Mouse (Mus musculus) heart, adult 10 weeks (tissue): ENCODE results near the gene Tgm5. TPM values are rescaled to one million over a fixed set of nuclear protein-coding genes. Genes with fewer than 3 reads are reported as not detected.

Source experiments
- polyA plus RNA-seq: library from polyadenylated mRNA; stranded (reverse); fragments of 350-450 nt; fragmentation: Illumina TruSeq; extraction: RNeasy Lipid Tissue Mini Kit (QIAGEN cat#74804); gene quantifications from one replicate; pipeline ENCODE4 v1.2.3, GENCODE M21; 2014; ENCODE audit warnings: low read depth, low replicate concordance

The Tgm5 gene
- polyA plus RNA-seq: not detected

GRCm38 (mm10) chr2:121085480-121086185 lies at the start of gene Tgm5:
Gene Tgm5 (minus strand): TSS chr2:121085841.

GRCm38 (mm10) chr2:121109695-121110094 lies 24.1 kb upstream of the Tgm5 start, which contains the start of gene Tgm7:
Gene Tgm7 (minus strand): TSS chr2:121109795.

GRCm38 (mm10) chr2:121036733-121037341 lies 48.8 kb downstream of the Tgm5 start, which contains the start of gene Epb42:
Gene Epb42 (minus strand): TSS chr2:121037072.

GRCm38 (mm10) chr2:121007925-121008663 lies 77.5 kb downstream of the Tgm5 start, which contains the start of gene Ccndbp1:
Gene Ccndbp1 (plus strand): TSS chr2:121008403.

Other genes with a start within 250 kb of the Tgm5 start
- gene Cdan1, start 235.7 kb downstream of the Tgm5 start, polyA plus RNA-seq: 9.7 TPM
- 5.4 TPM for gene Ttbk2, start 235.2 kb downstream of the Tgm5 start, polyA plus RNA-seq
- 14.4 TPM for gene Ubr1, start 115.1 kb downstream of the Tgm5 start, polyA plus RNA-seq
- gene Tmem62, start 108.8 kb downstream of the Tgm5 start, polyA plus RNA-seq: 6.4 TPM
- gene Ccndbp1, start 77.4 kb downstream of the Tgm5 start, polyA plus RNA-seq: 34.3 TPM
- not detected for gene Epb42, start 48.8 kb downstream of the Tgm5 start, polyA plus RNA-seq
- 0.42 TPM for gene Tgm7, start 24.0 kb upstream of the Tgm5 start, polyA plus RNA-seq
- gene Adal, start 54.6 kb upstream of the Tgm5 start, polyA plus RNA-seq: 13.7 TPM
- 10.6 TPM for gene Lcmt2, start 54.8 kb upstream of the Tgm5 start, polyA plus RNA-seq
- gene Tubgcp4, start 84.8 kb upstream of the Tgm5 start, polyA plus RNA-seq: 15.4 TPM
- 6.5 TPM for gene Zscan29, start 85.3 kb upstream of the Tgm5 start, polyA plus RNA-seq
- gene Trp53bp1, start 185.6 kb upstream of the Tgm5 start, polyA plus RNA-seq: 24.0 TPM
- gene Map1a, start 203.8 kb upstream of the Tgm5 start, polyA plus RNA-seq: 2.9 TPM